Mouse (Mus musculus) heart, postnatal 0 days (tissue): Measurements from ENCODE around the gene Cyp1a2.

Experiments used
- CTCF ChIP-seq: IDR thresholded peaks from 2 replicates; pipeline ENCODE4 v1.5.1; 2016; ENCODE audit warnings: antibody characterized with exemption, control low read depth, low read depth
- EP300 ChIP-seq: IDR thresholded peaks from 2 replicates; pipeline ENCODE4 v1.6.1; 2016; ENCODE audit warnings: antibody characterized with exemption, low read depth

GRCm38 (mm10) chr9:57706496-57706895 is 23.0 kb upstream of the Cyp1a2 start:
- no peak for TF ChIP-seq CTCF
- no peak for TF ChIP-seq EP300
